Mouse (Mus musculus) embryonic fibroblast, embryonic 13.5 days (primary cell): ENCODE results near the gene Npsr1. TPM values are rescaled to one million over a fixed set of nuclear protein-coding genes. Genes with fewer than 3 reads are reported as not detected.

Source experiments
- H3K27ac ChIP-seq: 2 replicates; pipeline ENCODE4 v1.5.1; 2012; ENCODE audit warnings: low read length, control low read depth, inconsistent platforms; ENCODE audit not compliant: insufficient read depth
- H3K4me1 ChIP-seq: 2 replicates; pipeline ENCODE4 v1.6.1; 2011; ENCODE audit warnings: low read length; ENCODE audit not compliant: control insufficient read depth, insufficient read depth
- H3K4me3 ChIP-seq: 2 replicates; pipeline ENCODE4 v1.5.1; 2011; ENCODE audit warnings: mild to moderate bottlenecking, control low read depth, low read length; ENCODE audit not compliant: insufficient read depth
- CTCF ChIP-seq: IDR thresholded peaks from 2 replicates; pipeline ENCODE4 v1.5.1; 2011; ENCODE audit warnings: mild to moderate bottlenecking, control low read depth, low read length, moderate library complexity, borderline replicate concordance; ENCODE audit not compliant: insufficient read depth
- POLR2A ChIP-seq: IDR thresholded peaks from 2 replicates; pipeline ENCODE4 v1.6.1; 2011; ENCODE audit warnings: low read depth, mild to moderate bottlenecking, control low read depth, low read length, moderate library complexity
- polyA plus RNA-seq: library from polyadenylated mRNA; stranded (reverse); fragments of >200 nt; gene quantifications from 2 replicates; pipeline ENCODE4 v1.2.4, GENCODE M21; 2011; ENCODE audit warnings: low read depth; ENCODE audit not compliant: missing spikeins, insufficient read length

Npsr1 gene
- polyA plus RNA-seq, 1 experiment = not detected

- H3K4me1 ChIP-seq = no peaks in the 10 kb centered on the region
- TF ChIP-seq POLR2A = no peak
- no peak for TF ChIP-seq CTCF
- H3K27ac ChIP-seq = no peak overlapping the region
- no peak overlapping the region for H3K4me3 ChIP-seq
Measured at GRCm38 (mm10) chr9:24144341-24144740, 46.5 kb downstream of the Npsr1 start.

- no peak for TF ChIP-seq CTCF
- Histone ChIP-seq H3K4me1 (no peaks in the 10 kb centered on the region), H3K4me3 (no peak overlapping the region), H3K27ac (no peak overlapping the region)
Measured at GRCm38 (mm10) chr9:24157208-24157607, 59.4 kb downstream of the Npsr1 start.

DNA sequence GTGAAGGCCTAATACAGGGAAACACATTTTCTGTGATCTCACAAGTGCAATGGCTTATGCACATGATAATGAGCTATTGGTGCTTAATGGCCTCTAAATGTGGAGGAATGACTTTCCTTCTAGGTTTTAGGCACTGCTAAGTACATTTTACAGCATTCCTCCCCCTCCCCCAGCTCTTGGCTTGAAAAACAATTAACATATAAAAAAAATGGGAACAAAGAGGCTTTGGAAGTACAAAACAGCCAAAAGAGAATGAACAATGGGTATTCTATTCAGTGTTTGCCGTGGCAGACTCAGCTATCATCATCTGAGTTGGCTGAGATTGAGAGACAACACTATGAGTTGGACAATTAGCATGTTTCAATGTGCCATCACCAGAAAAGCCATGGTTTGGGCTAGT is 62.6 kb downstream of the Npsr1 start:
- no peak overlapping the region for H3K27ac ChIP-seq
- TF ChIP-seq CTCF (no peak), POLR2A (no peak)
- no peak overlapping the region for H3K4me3 ChIP-seq
- H3K4me1 ChIP-seq = no peaks in the 10 kb centered on the region

- H3K4me3 ChIP-seq = no peak overlapping the region
- TF ChIP-seq CTCF = no peak
- TF ChIP-seq POLR2A = no peak
- no peaks in the 10 kb centered on the region for H3K4me1 ChIP-seq
- no peak overlapping the region for H3K27ac ChIP-seq
Measured at GRCm38 (mm10) chr9:24168501-24168900, 70.7 kb downstream of the Npsr1 start.

GRCm38 (mm10) chr9:24170728-24171127 is 72.9 kb downstream of the Npsr1 start:
- no peak overlapping the region for H3K4me3 ChIP-seq
- H3K27ac ChIP-seq = no peak overlapping the region
- no peak for TF ChIP-seq POLR2A
- TF ChIP-seq CTCF = no peak

DNA sequence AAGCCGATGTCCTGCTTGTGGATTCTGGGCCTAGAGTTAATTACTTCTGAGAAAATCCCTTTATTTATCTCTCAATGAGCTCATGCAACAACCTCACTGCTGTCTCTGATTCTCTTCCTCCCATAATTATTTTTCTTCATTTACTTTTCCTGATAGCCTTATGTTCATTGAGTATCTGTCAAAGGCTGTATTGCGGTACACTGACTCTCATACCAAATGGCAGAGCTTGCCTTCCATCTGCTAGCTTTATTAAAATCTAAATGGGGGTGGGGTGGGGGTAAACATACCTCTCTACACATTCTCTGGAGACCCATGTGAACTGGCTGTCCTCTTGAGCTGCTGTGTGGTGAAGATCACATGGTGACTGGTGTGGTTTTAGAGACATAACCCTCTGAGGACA is 80.9 kb downstream of the Npsr1 start:
- Histone ChIP-seq H3K4me3 (no peak overlapping the region), H3K4me1 (no peaks in the 10 kb centered on the region), H3K27ac (no peak overlapping the region)
- no peak for TF ChIP-seq POLR2A
- no peak for TF ChIP-seq CTCF

More at GRCm38 (mm10) chr9:24170728-24171127, 72.9 kb downstream of the Npsr1 start:
- H3K4me1 ChIP-seq = no peaks in the 10 kb centered on the region

GRCm38 (mm10) chr9:24180926-24181325 is 83.1 kb downstream of the Npsr1 start:
- TF ChIP-seq CTCF (no peak), POLR2A (no peak)
- H3K4me1 ChIP-seq = no peaks in the 10 kb centered on the region
- no peak overlapping the region for H3K27ac ChIP-seq
- no peak overlapping the region for H3K4me3 ChIP-seq

- no peak for TF ChIP-seq POLR2A
- TF ChIP-seq CTCF = no peak
- H3K4me3 ChIP-seq = no peak overlapping the region
- H3K4me1 ChIP-seq = no peaks in the 10 kb centered on the region
- H3K27ac ChIP-seq = no peak overlapping the region
Measured at GRCm38 (mm10) chr9:24186289-24186688, 88.5 kb downstream of the Npsr1 start.

- no peaks in the 10 kb centered on the region for H3K4me1 ChIP-seq
- no peak overlapping the region for H3K27ac ChIP-seq
- TF ChIP-seq POLR2A = no peak
- TF ChIP-seq CTCF = no peak
- no peak overlapping the region for H3K4me3 ChIP-seq
Measured at GRCm38 (mm10) chr9:24189511-24190260, 91.9 kb downstream of the Npsr1 start.

DNA sequence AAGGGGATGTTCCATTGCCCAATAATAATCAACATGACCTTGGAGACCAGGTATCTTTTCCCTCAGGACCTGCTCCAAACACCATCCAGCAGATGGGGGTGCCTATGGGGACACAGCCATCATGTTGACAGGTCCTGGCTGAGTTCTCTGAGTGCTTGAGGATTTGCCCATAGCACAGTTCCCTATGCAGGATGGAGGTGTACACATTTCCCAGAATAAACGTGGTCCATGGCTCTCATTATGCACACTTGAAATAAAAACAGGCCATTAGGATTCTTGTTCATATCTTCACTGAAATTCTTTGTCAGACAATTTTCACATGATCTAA is 92.4 kb downstream of the Npsr1 start:
- TF ChIP-seq CTCF = no peak
- no peak for TF ChIP-seq POLR2A

More for the DNA sequence above, 92.4 kb downstream of the Npsr1 start:
- Histone ChIP-seq H3K4me3 (no peak overlapping the region), H3K4me1 (no peaks in the 10 kb centered on the region), H3K27ac (no peak overlapping the region)
